Mouse (Mus musculus) left cerebral cortex, postnatal 4 days (tissue): Measurements from ENCODE around the gene Slitrk2. TPM values are rescaled to one million over a fixed set of nuclear protein-coding genes. Genes with fewer than 3 reads are reported as not detected.

Experiments used
- DNase-seq: peaks from one replicate; pipeline ENCODE4 v3.0.0-alpha.2; 2022
- intact Hi-C: fragments of 180-260 bp; cut with DNase I; formaldehyde crosslinking; loops from one replicate; pipeline ENCODE4 v1.15.1; 2025
- total RNA-seq, 2 experiments: library from RNA; stranded (reverse); gene quantifications; 2 replicates each; pipeline ENCODE4 v1.2.3; 2021

Slitrk2 gene
- total RNA-seq, result 10 to 100 TPM; 33.1 to 33.8 TPM

DNA sequence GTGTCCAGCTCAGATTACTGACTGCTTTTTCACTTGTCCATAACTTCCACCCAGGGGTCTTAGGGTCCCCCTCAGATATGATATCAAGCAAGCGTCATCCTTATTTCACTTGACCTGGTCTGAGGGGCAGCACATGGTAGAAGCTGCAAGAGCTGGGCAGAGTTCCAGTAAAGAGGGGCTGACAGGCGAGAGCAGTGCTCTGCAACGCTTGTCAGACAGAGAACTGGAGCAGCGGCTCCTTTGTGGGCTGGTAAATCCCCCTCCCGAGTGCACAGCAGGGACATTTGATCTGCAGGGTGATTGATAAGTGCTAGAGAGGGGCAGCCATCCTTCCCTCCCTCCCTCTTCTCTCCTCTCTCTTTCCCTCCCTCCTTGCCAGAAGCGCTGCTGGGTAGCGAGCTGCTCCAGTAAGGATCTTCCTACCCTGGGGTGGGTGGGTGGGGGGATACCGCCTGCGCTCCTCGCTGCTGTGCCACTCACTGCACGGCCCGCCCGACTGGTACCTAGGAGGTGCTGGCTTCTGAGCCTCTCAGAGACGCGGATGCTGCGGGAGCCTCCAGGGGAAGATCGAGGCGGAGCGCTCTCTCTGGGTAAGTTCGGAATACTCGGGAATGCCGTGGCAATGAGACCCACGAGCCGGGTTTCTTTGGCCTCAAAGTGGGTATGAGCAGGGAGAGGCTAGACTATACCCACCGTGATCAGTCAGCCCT, at the start of gene Slitrk2:
Gene Slitrk2 (plus strand): TSS at position 408 of the 710 bp plus-strand sequence.
- DNase-seq, result peak; percentile 47
- intact Hi-C loops, result no loop called here

- no peak for DNase-seq
- intact Hi-C loops, result no loop called here
Measured at GRCm38 (mm10) chrX:66605490-66605889, 43.6 kb upstream of the Slitrk2 start.

- intact Hi-C loops, result no loop called here
- DNase-seq, result peak; percentile 73
Measured at GRCm38 (mm10) chrX:66652455-66653144, 3.5 kb downstream of the Slitrk2 start.

DNA sequence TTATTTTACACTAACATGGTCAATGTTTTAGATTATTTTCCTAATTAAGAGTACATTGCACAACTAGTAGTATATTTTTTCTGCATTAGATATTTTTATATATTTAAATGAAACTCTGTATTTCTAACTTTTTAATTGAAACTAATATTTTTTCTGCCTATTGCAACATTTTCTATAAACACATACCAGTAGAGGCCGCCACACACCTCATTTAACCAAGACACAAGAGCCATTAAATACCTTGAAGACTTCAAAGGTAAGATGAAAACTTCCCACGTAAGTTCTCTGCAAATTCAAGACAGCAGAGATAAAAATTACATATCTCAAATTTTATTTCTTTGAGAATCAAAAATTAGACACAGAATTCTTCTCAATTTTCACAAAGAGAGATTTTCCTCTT, 8.2 kb downstream of the Slitrk2 start:
- intact Hi-C loops, result loop anchor here (5.0 kb wide), 1 partner anchor 1655 kb away; no protein-coding TSS in a partner anchor
- peak; percentile 24 for DNase-seq

- intact Hi-C loops, result no loop called here
- no peak for DNase-seq
Measured at GRCm38 (mm10) chrX:66676959-66677358, 27.8 kb downstream of the Slitrk2 start.

DNA sequence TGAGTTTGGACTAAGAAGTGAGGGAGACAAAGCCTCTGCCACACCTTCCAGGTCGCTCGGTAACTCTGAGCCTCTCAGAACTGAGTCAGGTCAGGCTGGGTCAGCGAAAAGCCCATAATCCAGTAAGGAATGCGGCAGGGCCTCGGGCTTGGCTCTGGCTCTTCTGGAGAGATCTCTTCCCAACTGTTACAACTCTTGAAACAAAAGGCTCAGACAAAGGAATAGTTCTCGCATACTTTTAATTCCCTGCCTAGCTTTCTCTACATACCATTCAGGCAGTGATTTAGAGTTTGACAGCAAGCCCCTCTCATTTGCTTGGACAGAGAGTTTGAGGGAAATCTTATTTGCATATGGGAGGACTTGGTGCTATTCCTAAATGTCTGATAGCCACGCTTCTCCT, 29.5 kb downstream of the Slitrk2 start:
- no peak for DNase-seq
- intact Hi-C loops, result no loop called here
